Mouse (Mus musculus): ENCODE data around the gene Nek8. TPM values are rescaled to one million over a fixed set of nuclear protein-coding genes. Genes with fewer than 3 reads are reported as not detected.

The Nek8 gene
- total RNA-seq, 1 experiment from 2014 or later, result 8.2 TPM

Other genes starting within 250 kb of the Nek8 start
- gene Sez6, start 245.9 kb downstream of the Nek8 start, total RNA-seq (2017), result not detected in 2 replicates
- 29.5 and 39.0 TPM in 2 replicates for gene Phf12, start 193.9 kb downstream of the Nek8 start, total RNA-seq (2017)
- gene Dhrs13, start 144.4 kb downstream of the Nek8 start, total RNA-seq (2017), result 12.1 and 12.8 TPM in 2 replicates
- 29.7 and 38.4 TPM in 2 replicates for gene Flot2, start 138.7 kb downstream of the Nek8 start, total RNA-seq (2017)
- gene Eral1, start 96.3 kb downstream of the Nek8 start, total RNA-seq (2017), result 19.3 and 25.5 TPM in 2 replicates
- gene Fam222b, start 82.0 kb downstream of the Nek8 start, total RNA-seq (2017), result 6.5 and 7.2 TPM in 2 replicates
- gene Traf4, start 11.1 kb downstream of the Nek8 start, total RNA-seq (2017), result 6.9 and 10.2 TPM in 2 replicates
- gene Tlcd1, start within 50 bp of the Nek8 start, total RNA-seq (2017), result 7.9 and 8.1 TPM in 2 replicates
- gene Rpl23a, start 6.9 kb upstream of the Nek8 start, total RNA-seq (2017), result 3,236 and 3,976 TPM in 2 replicates
- 2.0 and 2.8 TPM in 2 replicates for gene Rab34, start 11.8 kb upstream of the Nek8 start, total RNA-seq (2017)
- 1.8 TPM in 1 of 2 replicates, not detected in the other for gene Proca1, start 16.7 kb upstream of the Nek8 start, total RNA-seq (2017)
- gene Sdf2, start 69.1 kb upstream of the Nek8 start, total RNA-seq (2017), result 42.2 and 57.7 TPM in 2 replicates
- gene Supt6, start 69.3 kb upstream of the Nek8 start, total RNA-seq (2017), result 47.7 and 49.6 TPM in 2 replicates
- 88.7 and 92.9 TPM in 2 replicates for gene 2610507B11Rik, start 85.1 kb upstream of the Nek8 start, total RNA-seq (2017)
- gene BC030499, start 114.2 kb upstream of the Nek8 start, total RNA-seq (2017), result 0.09 TPM in 1 of 2 replicates, not detected in the other
- gene Spag5, start 124.9 kb upstream of the Nek8 start, total RNA-seq (2017), result 45.9 and 52.4 TPM in 2 replicates
- gene Aldoc, start 146.3 kb upstream of the Nek8 start, total RNA-seq (2017), result 1.4 TPM in 1 of 2 replicates, not detected in the other
- gene Pigs, start 151.7 kb upstream of the Nek8 start, total RNA-seq (2017), result 12.6 and 17.9 TPM in 2 replicates
- gene Unc119, start 166.8 kb upstream of the Nek8 start, total RNA-seq (2017), result 13.5 and 33.7 TPM in 2 replicates
- not detected in 2 replicates for gene Foxn1, start 209.9 kb upstream of the Nek8 start, total RNA-seq (2017)
- gene Slc13a2, start 245.5 kb upstream of the Nek8 start, total RNA-seq (2017), result not detected in 2 replicates